Mouse (Mus musculus) regulatory T cell (primary cell): Measurements from ENCODE around the gene Dhx15.
"Not testable (repeated sequence)": the region's sequence is repeated elsewhere in the genome, so short reads cannot be mapped to it uniquely, and the experiment has no call there.

ENCODE experiments used
- in situ Hi-C: fragments of 300-600 bp; cut with MboI, MseI; formaldehyde crosslinking; loops from one replicate; pipeline ENCODE4 v1.15.1; 2025; ENCODE audit warnings: high pct_unique_total_duplicates

The Dhx15 gene

GRCm38 (mm10) chr5:52190371-52191179 is at the start of gene Dhx15:
TSS of gene Dhx15 (minus strand) at chr5:52190514.
- in situ Hi-C loops = loop anchor here (10.0 to 25.0 kb wide), 2 partner anchors 474 to 647 kb away; partner anchors contain the start of genes Anapc4 and Sepsecs

GRCm38 (mm10) chr5:52238877-52239276 is 48.6 kb upstream of the Dhx15 start:
- in situ Hi-C loops = no loop called here

GRCm38 (mm10) chr5:52237956-52238735 is 47.8 kb upstream of the Dhx15 start:
- in situ Hi-C loops = no loop called here

- in situ Hi-C loops = not testable (repeated sequence)
Measured at GRCm38 (mm10) chr5:52236585-52236984, 46.3 kb upstream of the Dhx15 start.

- in situ Hi-C loops = no loop called here
Measured at GRCm38 (mm10) chr5:52234570-52234969, 44.3 kb upstream of the Dhx15 start.

- in situ Hi-C loops = no loop called here
Measured at GRCm38 (mm10) chr5:52233891-52234290, 43.6 kb upstream of the Dhx15 start.

GRCm38 (mm10) chr5:52232611-52233010 is 42.3 kb upstream of the Dhx15 start:
- in situ Hi-C loops = no loop called here

- in situ Hi-C loops = no loop called here
Measured at GRCm38 (mm10) chr5:52232199-52232598, 41.9 kb upstream of the Dhx15 start.

GRCm38 (mm10) chr5:52230466-52230865 is 40.2 kb upstream of the Dhx15 start:
- in situ Hi-C loops = no loop called here

GRCm38 (mm10) chr5:52226677-52227076 is 36.4 kb upstream of the Dhx15 start:
- in situ Hi-C loops = no loop called here

- in situ Hi-C loops = no loop called here
Measured at GRCm38 (mm10) chr5:52221596-52221995, 31.3 kb upstream of the Dhx15 start.

GRCm38 (mm10) chr5:52220013-52220804 is 29.9 kb upstream of the Dhx15 start:
- in situ Hi-C loops = no loop called here

- in situ Hi-C loops = no loop called here
Measured at GRCm38 (mm10) chr5:52218238-52218637, 27.9 kb upstream of the Dhx15 start.

GRCm38 (mm10) chr5:52213143-52213900 is 23.0 kb upstream of the Dhx15 start:
- in situ Hi-C loops = no loop called here

- in situ Hi-C loops = loop anchor here (10.0 to 25.0 kb wide), 2 partner anchors 474 to 646 kb away; partner anchors contain the start of genes Anapc4 and Sepsecs
Measured at GRCm38 (mm10) chr5:52191180-52191468, 810 bp upstream of the Dhx15 start.

GRCm38 (mm10) chr5:52189664-52190365 is 499 bp downstream of the Dhx15 start:
- in situ Hi-C loops = loop anchor here (10.0 to 25.0 kb wide), 2 partner anchors 475 to 647 kb away; partner anchors contain the start of genes Anapc4 and Sepsecs

GRCm38 (mm10) chr5:52188206-52188605 is 2.1 kb downstream of the Dhx15 start:
- in situ Hi-C loops = loop anchor here (25.0 kb wide), 1 partner anchor 649 kb away; the partner anchor contains the start of gene Anapc4

- in situ Hi-C loops = loop anchor here (25.0 kb wide), 1 partner anchor 660 kb away; the partner anchor contains the start of gene Anapc4
Measured at GRCm38 (mm10) chr5:52177326-52177725, 13.0 kb downstream of the Dhx15 start.

GRCm38 (mm10) chr5:52168468-52168867 is 21.8 kb downstream of the Dhx15 start:
- in situ Hi-C loops = loop anchor here (10.0 kb wide), 1 partner anchor 1496 kb away; no protein-coding TSS in a partner anchor

- in situ Hi-C loops = loop anchor here (5.0 kb wide), 1 partner anchor 33 kb away; no protein-coding TSS in a partner anchor
Measured at GRCm38 (mm10) chr5:52149138-52149537, 41.2 kb downstream of the Dhx15 start.
